Mouse (Mus musculus): ENCODE results near the gene Vmn1r111. TPM values are rescaled to one million over a fixed set of nuclear protein-coding genes. Genes with fewer than 3 reads are reported as not detected.

Gene Vmn1r111
- polyA plus RNA-seq (2017; shearing (Covaris generic)), result 1 to 10 TPM in 1 of 2 experiments, not detected in 1; 1.0 TPM

GRCm38 (mm10) chr7:20703116-20703515, at the start of gene Vmn1r111:
Gene Vmn1r111 (minus strand): TSS chr7:20703216.

GRCm38 (mm10) chr7:20730524-20730923, 27.5 kb upstream of the Vmn1r111 start, which contains the start of gene Gm10668:
Gene Gm10668 (minus strand): TSS chr7:20730624.

GRCm38 (mm10) chr7:20668618-20669017, 34.4 kb downstream of the Vmn1r111 start, which contains the start of gene Vmn1r107:
Gene Vmn1r107 (plus strand): TSS chr7:20668918.

Other genes starting within 250 kb of the Vmn1r111 start
- gene Gm10670, start 228.3 kb downstream of the Vmn1r111 start, polyA plus RNA-seq (2017; shearing (Covaris generic)), result 1 to 10 TPM in 1 of 2 experiments, under 1 TPM in 1; 0.28 to 5.2 TPM
- not detected for gene Vmn1r103, start 192.7 kb downstream of the Vmn1r111 start, polyA plus RNA-seq (2017; shearing (Covaris generic))
- 1 to 10 TPM in 1 of 2 experiments, under 1 TPM in 1; 0.25 to 1.1 TPM for gene Vmn1r104, start 169.4 kb downstream of the Vmn1r111 start, polyA plus RNA-seq (2017; shearing (Covaris generic))
- not detected for gene Gm5726, start 157.5 kb downstream of the Vmn1r111 start, polyA plus RNA-seq (2017; shearing (Covaris generic))
- not detected for gene Gm4141, start 127.0 kb downstream of the Vmn1r111 start, polyA plus RNA-seq (2017; shearing (Covaris generic))
- gene Gm4513, start 104.2 kb downstream of the Vmn1r111 start, polyA plus RNA-seq (2017; shearing (Covaris generic)), result 1 to 10 TPM in 1 of 2 experiments, under 1 TPM in 1; 0.30 to 1.9 TPM
- 1 to 10 TPM in 1 of 2 experiments, not detected in 1; 2.2 TPM for gene Vmn1r107, start 34.3 kb downstream of the Vmn1r111 start, polyA plus RNA-seq (2017; shearing (Covaris generic))
- gene Gm10668, start 27.4 kb upstream of the Vmn1r111 start, polyA plus RNA-seq (2017; shearing (Covaris generic)), result not detected
- not detected for gene Vmn1r112, start 68.0 kb upstream of the Vmn1r111 start, polyA plus RNA-seq (2017; shearing (Covaris generic))
- gene Vmn1r113, start 84.1 kb upstream of the Vmn1r111 start, polyA plus RNA-seq (2017; shearing (Covaris generic)), result not detected
- not detected for gene Vmn1r114, start 109.0 kb upstream of the Vmn1r111 start, polyA plus RNA-seq (2017; shearing (Covaris generic))
- gene Vmn1r115, start 141.8 kb upstream of the Vmn1r111 start, polyA plus RNA-seq (2017; shearing (Covaris generic)), result not detected
- gene Vmn1r116, start 169.0 kb upstream of the Vmn1r111 start, polyA plus RNA-seq (2017; shearing (Covaris generic)), result not detected
- under 1 TPM in 1 of 2 experiments, not detected in 1; 0.18 TPM for gene Vmn1r117, start 180.9 kb upstream of the Vmn1r111 start, polyA plus RNA-seq (2017; shearing (Covaris generic))
- under 1 TPM in 1 of 2 experiments, not detected in 1; 0.49 TPM for gene Vmn1r118, start 209.1 kb upstream of the Vmn1r111 start, polyA plus RNA-seq (2017; shearing (Covaris generic))

All from inflammation-experienced regulatory T-cells (primary cell).